Mouse (Mus musculus) liver, embryonic 15.5 days (tissue): ENCODE measurements around the gene Olfr1230. TPM values are rescaled to one million over a fixed set of nuclear protein-coding genes. Genes with fewer than 3 reads are reported as not detected.

Experiments
- ATAC-seq: fragments of 200-750 bp; cut with Nextera tagmentation; 2 replicates; pipeline ENCODE4 v1.8.0; 2017; ENCODE audit warnings: moderate number of reproducible peaks, mild to moderate bottlenecking, moderate library complexity; ENCODE audit not compliant: insufficient read depth
- H3K27ac ChIP-seq: fragments of 300-500 bp; sonication (generic); replicated peaks from 2 replicates; pipeline ENCODE4 v1.5.1; 2015; ENCODE audit warnings: mild to moderate bottlenecking, inconsistent platforms
- H3K27me3 ChIP-seq: fragments of 300-500 bp; sonication (generic); 2 replicates; pipeline ENCODE4 v1.6.1; 2015; ENCODE audit warnings: mild to moderate bottlenecking, inconsistent platforms
- H3K36me3 ChIP-seq: fragments of 300-500 bp; sonication (generic); replicated peaks from 2 replicates; pipeline ENCODE4 v1.6.1; 2015; ENCODE audit warnings: moderate library complexity, mild to moderate bottlenecking, inconsistent platforms
- H3K4me1 ChIP-seq: fragments of 300-500 bp; sonication (generic); replicated peaks from 2 replicates; pipeline ENCODE4 v1.6.1; 2015; ENCODE audit warnings: inconsistent platforms
- H3K4me2 ChIP-seq: fragments of 300-500 bp; sonication (generic); 2 replicates; pipeline ENCODE4 v1.6.1; 2015; ENCODE audit warnings: moderate library complexity, mild to moderate bottlenecking, inconsistent platforms
- H3K4me3 ChIP-seq: fragments of 300-500 bp; sonication (generic); replicated peaks from 2 replicates; pipeline ENCODE4 v1.5.1; 2015; ENCODE audit warnings: mild to moderate bottlenecking, inconsistent platforms
- H3K9ac ChIP-seq: fragments of 300-500 bp; sonication (generic); 2 replicates; pipeline ENCODE4 v1.6.1; 2015; ENCODE audit warnings: moderate library complexity, mild to moderate bottlenecking, inconsistent platforms
- H3K9me3 ChIP-seq: fragments of 300-500 bp; sonication (generic); replicated peaks from 2 replicates; pipeline ENCODE4 v1.6.1; 2016; ENCODE audit warnings: inconsistent platforms
- WGBS: fragments of 180-500 bp; shearing (Covaris S2); methylation state at CpG from one replicate; pipeline ENCODE4 v1.1.7; 2015; ENCODE audit warnings: mixed read lengths; ENCODE audit not compliant: insufficient replicate concordance; 5-methylcytosine and 5-hydroxymethylcytosine counted together
- polyA plus RNA-seq: library from polyadenylated mRNA; unstranded; fragments of >200 nt; fragmentation: Nextera tagmentation; extraction: Ambion mirVana; gene quantifications from 2 replicates; pipeline ENCODE4 v1.2.1, GENCODE M21; 2015

Gene Olfr1230
- not detected in 2 replicates for polyA plus RNA-seq

- Histone ChIP-seq H3K27ac (no peak within 1 kb of the TSS), H3K4me3 (no peak within 1 kb of the TSS), H3K4me1 (no peaks in the 10 kb centered on the region), H3K9ac (no peak within 1 kb of the TSS), H3K27me3 (no peaks in the 10 kb centered on the region), H3K9me3 (no peaks in the 10 kb centered on the region), H3K4me2 (no peak within 1 kb of the TSS), H3K36me3 (no peaks in the 10 kb centered on the region)
- WGBS = 56% methylated on average over 1 of the region's 1 CpGs
- ATAC-seq = no peak
Observed at GRCm38 (mm10) chr2:89297168-89297567, at the start of gene Olfr1230. Olfr1230 (minus strand) TSS chr2:89297268.

GRCm38 (mm10) chr2:89342298-89342697 is 45.2 kb upstream of the Olfr1230 start, which contains the start of gene Olfr1233:
Olfr1233 (minus strand) TSS chr2:89342398.
- Histone ChIP-seq H3K9me3 (no peaks in the 10 kb centered on the region), H3K4me3 (no peak within 1 kb of the TSS), H3K27me3 (no peaks in the 10 kb centered on the region), H3K9ac (no peak within 1 kb of the TSS), H3K27ac (no peak within 1 kb of the TSS), H3K4me1 (no peaks in the 10 kb centered on the region), H3K4me2 (no peak within 1 kb of the TSS), H3K36me3 (no peaks in the 10 kb centered on the region)
- no peak for ATAC-seq

GRCm38 (mm10) chr2:89329575-89329974 is 32.5 kb upstream of the Olfr1230 start, which contains the start of gene Olfr1232:
Olfr1232 (minus strand) TSS chr2:89329675.
- no peaks in the 10 kb centered on the region for H3K9me3 ChIP-seq
- H3K36me3 ChIP-seq = no peaks in the 10 kb centered on the region
- no peak within 1 kb of the TSS for H3K4me3 ChIP-seq
- no peak within 1 kb of the TSS for H3K9ac ChIP-seq
- H3K4me1 ChIP-seq = no peaks in the 10 kb centered on the region
- no peak within 1 kb of the TSS for H3K27ac ChIP-seq
- no peaks in the 10 kb centered on the region for H3K27me3 ChIP-seq
- ATAC-seq = no peak
- H3K4me2 ChIP-seq = no peak within 1 kb of the TSS

DNA sequence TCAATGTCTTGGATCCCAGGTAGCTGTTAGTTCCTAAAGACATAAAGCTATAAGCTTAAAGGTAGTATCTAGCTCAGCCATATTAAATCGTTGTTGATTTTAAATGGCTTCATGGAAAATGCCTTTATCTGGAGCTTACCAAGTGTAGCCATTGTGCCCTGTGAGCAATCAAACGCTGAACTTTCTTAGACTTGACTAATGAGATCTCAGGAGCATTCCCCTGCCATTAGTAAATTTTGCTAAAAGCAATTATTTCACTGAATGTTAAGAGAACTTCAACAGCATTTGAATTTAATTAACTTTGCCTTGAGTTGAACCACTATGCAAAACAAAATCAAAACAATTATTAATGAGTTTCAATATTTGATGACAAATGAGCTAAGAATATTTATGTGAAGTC is 9.9 kb upstream of the Olfr1230 start, which contains the start of gene Olfr1231:
Gene Olfr1231, minus strand, starts transcription at position 101 of the 400 bp plus-strand sequence.
- no peaks in the 10 kb centered on the region for H3K4me1 ChIP-seq
- H3K9me3 ChIP-seq = no peaks in the 10 kb centered on the region
- H3K4me2 ChIP-seq = no peak within 1 kb of the TSS
- no peak for ATAC-seq
- H3K36me3 ChIP-seq = no peaks in the 10 kb centered on the region
- 45% methylated on average over 2 of the region's 2 CpGs for WGBS
- H3K9ac ChIP-seq = no peak within 1 kb of the TSS
- H3K27me3 ChIP-seq = no peaks in the 10 kb centered on the region
- H3K27ac ChIP-seq = no peak within 1 kb of the TSS
- H3K4me3 ChIP-seq = no peak within 1 kb of the TSS

- Histone ChIP-seq H3K9me3 (no peaks in the 10 kb centered on the region), H3K27me3 (no peaks in the 10 kb centered on the region), H3K9ac (no peak within 1 kb of the TSS), H3K4me2 (no peak within 1 kb of the TSS), H3K4me3 (no peak within 1 kb of the TSS), H3K4me1 (no peaks in the 10 kb centered on the region), H3K36me3 (no peaks in the 10 kb centered on the region), H3K27ac (no peak within 1 kb of the TSS)
- no peak for ATAC-seq
- WGBS = 47% methylated on average over 2 of the region's 2 CpGs
Observed at GRCm38 (mm10) chr2:89287914-89288313, 9.2 kb downstream of the Olfr1230 start, which contains the start of gene Olfr1229. Olfr1229 (minus strand) TSS chr2:89288014.

GRCm38 (mm10) chr2:89253962-89254361 is 43.1 kb downstream of the Olfr1230 start, which contains the start of gene Olfr1228:
Olfr1228 (minus strand) TSS chr2:89254062.
- ATAC-seq = no peak
- Histone ChIP-seq H3K9ac (no peak within 1 kb of the TSS), H3K36me3 (no peaks in the 10 kb centered on the region), H3K4me1 (no peaks in the 10 kb centered on the region), H3K27ac (no peak within 1 kb of the TSS), H3K9me3 (no peaks in the 10 kb centered on the region), H3K4me2 (no peak within 1 kb of the TSS), H3K27me3 (no peaks in the 10 kb centered on the region), H3K4me3 (no peak within 1 kb of the TSS)

Other genes with a start within 250 kb of the Olfr1230 start
- gene Olfr1218, start 236.1 kb downstream of the Olfr1230 start, polyA plus RNA-seq = not detected in 2 replicates
- not detected in 2 replicates for gene Olfr1219, start 213.8 kb downstream of the Olfr1230 start, polyA plus RNA-seq
- not detected in 2 replicates for gene Olfr1220, start 190.4 kb downstream of the Olfr1230 start, polyA plus RNA-seq
- gene Olfr1221, start 180.0 kb downstream of the Olfr1230 start, polyA plus RNA-seq = not detected in 2 replicates
- gene Olfr1222, start 164.2 kb downstream of the Olfr1230 start, polyA plus RNA-seq = not detected in 2 replicates
- gene Olfr1223, start 145.7 kb downstream of the Olfr1230 start, polyA plus RNA-seq = not detected in 2 replicates
- gene Olfr1224-ps1, start 133.2 kb downstream of the Olfr1230 start, polyA plus RNA-seq = not detected in 2 replicates
- not detected in 2 replicates for gene Olfr1225, start 122.6 kb downstream of the Olfr1230 start, polyA plus RNA-seq
- not detected in 2 replicates for gene Olfr1226, start 97.2 kb downstream of the Olfr1230 start, polyA plus RNA-seq
- not detected in 2 replicates for gene Olfr1228, start 43.2 kb downstream of the Olfr1230 start, polyA plus RNA-seq
- gene Olfr1229, start 9.3 kb downstream of the Olfr1230 start, polyA plus RNA-seq = not detected in 2 replicates
- gene Olfr1231, start 9.8 kb upstream of the Olfr1230 start, polyA plus RNA-seq = not detected in 2 replicates
- gene Olfr1232, start 32.4 kb upstream of the Olfr1230 start, polyA plus RNA-seq = not detected in 2 replicates
- not detected in 2 replicates for gene Olfr1233, start 45.1 kb upstream of the Olfr1230 start, polyA plus RNA-seq
- gene Olfr1234, start 67.6 kb upstream of the Olfr1230 start, polyA plus RNA-seq = not detected in 2 replicates
- gene Olfr1238, start 112.4 kb upstream of the Olfr1230 start, polyA plus RNA-seq = not detected in 2 replicates
- not detected in 2 replicates for gene Olfr1239, start 123.1 kb upstream of the Olfr1230 start, polyA plus RNA-seq
- not detected in 2 replicates for gene Olfr1240, start 145.7 kb upstream of the Olfr1230 start, polyA plus RNA-seq
- gene Olfr1241, start 189.9 kb upstream of the Olfr1230 start, polyA plus RNA-seq = not detected in 2 replicates
- not detected in 2 replicates for gene Olfr1242, start 201.1 kb upstream of the Olfr1230 start, polyA plus RNA-seq
- not detected in 2 replicates for gene Olfr1243, start 234.2 kb upstream of the Olfr1230 start, polyA plus RNA-seq